Mouse (Mus musculus) MEL (cell line): ENCODE results near the gene Snx4.

Source experiments
- BHLHE40 ChIP-seq: IDR thresholded peaks from 2 replicates; pipeline ENCODE4 v1.6.1; 2012; ENCODE audit warnings: low read depth, mild to moderate bottlenecking, inconsistent platforms, low read length, improper control_type of control experiment, borderline replicate concordance
- CHD2 ChIP-seq: IDR thresholded peaks from 2 replicates; pipeline ENCODE4 v1.6.1; 2011; ENCODE audit warnings: low read length, improper control_type of control experiment
- CTCF ChIP-seq, 3 experiments: IDR thresholded peaks in 2 of 3; conservative IDR thresholded peaks in 1 of 3; 2 replicates each; pipeline ENCODE4 v1.5.1; 2011 to 2012; ENCODE audit warnings: low read length in 3 of 3, low read depth in 2 of 3, mild to moderate bottlenecking in 2 of 3, improper control_type of control experiment in 1 of 3, inconsistent platforms in 1 of 3, mixed read lengths in 1 of 3, moderate library complexity in 1 of 3; ENCODE audit not compliant: control insufficient read depth in 1 of 3, insufficient read depth in 1 of 3, poor library complexity in 1 of 3, severe bottlenecking in 1 of 3
- E2F4 ChIP-seq: IDR thresholded peaks from 2 replicates; pipeline ENCODE4 v1.6.1; 2011; ENCODE audit warnings: low read depth, low read length, improper control_type of control experiment, borderline replicate concordance
- EP300 ChIP-seq, 2 experiments: IDR thresholded peaks; 2 replicates each; pipeline ENCODE4 v1.6.1; 2011; ENCODE audit warnings: improper control_type of control experiment in 2 of 2, low read length in 2 of 2, low read depth in 1 of 2, mild to moderate bottlenecking in 1 of 2
- KAT2A ChIP-seq: conservative IDR thresholded peaks from 2 replicates; pipeline ENCODE4 v1.6.1; 2012; ENCODE audit warnings: low read depth, low read length, improper control_type of control experiment, inconsistent platforms
- NRF1 ChIP-seq: IDR thresholded peaks from 2 replicates; pipeline ENCODE4 v1.6.1; 2014; ENCODE audit warnings: low read depth, mild to moderate bottlenecking, inconsistent platforms, low read length, improper control_type of control experiment, moderate library complexity; ENCODE audit not compliant: poor library complexity, insufficient read depth, severe bottlenecking
- TAL1 ChIP-seq: IDR thresholded peaks from 2 replicates; pipeline ENCODE4 v1.6.1; 2012; ENCODE audit warnings: mild to moderate bottlenecking, inconsistent platforms, low read length, moderate library complexity, mixed read lengths
- TCF12 ChIP-seq: IDR thresholded peaks from 2 replicates; pipeline ENCODE4 v1.6.1; 2014; ENCODE audit warnings: low read depth, mild to moderate bottlenecking, inconsistent platforms, low read length, improper control_type of control experiment, moderate library complexity

GRCm38 (mm10) chr16:33292241-33292640 is 41.0 kb downstream of the Snx4 start:
- TF ChIP-seq EP300 (IDR thresholded peaks at IDR 0.05; ENCODE audit: low read depth in 1 of 2, low read length in 2 of 2) (no peak), NRF1 (no peak), TAL1 (no peak), E2F4 (no peak), BHLHE40 (no peak), CHD2 (no peak), CTCF (IDR thresholded peaks at IDR 0.05 in 2 of 3, conservative IDR thresholded peaks at IDR 0.05 in 1 of 3; ENCODE audit: control insufficient read depth in 1 of 3, insufficient read depth in 1 of 3, low read depth in 2 of 3, low read length in 3 of 3, poor library complexity in 1 of 3, severe bottlenecking in 1 of 3) (no peak), TCF12 (no peak), KAT2A (no peak)
